Mouse (Mus musculus) brain, embryonic 14.5 days (tissue): ENCODE data around the gene Alk.

Experiments
- CTCF ChIP-seq: fragments of 200-500 bp; IDR thresholded peaks from 2 replicates; pipeline ENCODE4 v1.5.1; 2012; ENCODE audit warnings: inconsistent platforms, mild to moderate bottlenecking, moderate library complexity, borderline replicate concordance; ENCODE audit not compliant: insufficient read depth, insufficient read length; ENCODE audit errors: extremely low read depth
- POLR2A ChIP-seq: fragments of 200-500 bp; IDR thresholded peaks from 2 replicates; pipeline ENCODE4 v1.6.1; 2012; ENCODE audit warnings: mild to moderate bottlenecking, inconsistent platforms, borderline replicate concordance; ENCODE audit not compliant: poor library complexity, insufficient read depth, insufficient read length, severe bottlenecking; ENCODE audit errors: extremely low read depth

GRCm38 (mm10) chr17:71914541-71914940, 689.9 kb downstream of the Alk start:
- TF ChIP-seq CTCF (no peak), POLR2A (no peak)
